Mouse (Mus musculus) C2C12 (cell line): ENCODE measurements around the gene Unc45b.
"Not testable (repeated sequence)": the region's sequence is repeated elsewhere in the genome, so short reads cannot be mapped to it uniquely, and the experiment has no call there.

ENCODE experiments used
- CTCF ChIP-seq: IDR thresholded peaks from one replicate; pipeline ENCODE4 v1.5.1; 2011; ENCODE audit not compliant: control insufficient read depth, insufficient read depth, insufficient read length
- MAX ChIP-seq: IDR thresholded peaks from one replicate; pipeline ENCODE4 v1.6.1; 2011; ENCODE audit warnings: mild to moderate bottlenecking, control low read depth
- MYOD1 ChIP-seq: IDR thresholded peaks from one replicate; pipeline ENCODE4 v1.6.1; 2011; ENCODE audit warnings: low read depth; ENCODE audit not compliant: control insufficient read depth, insufficient read length
- USF1 ChIP-seq: IDR thresholded peaks from one replicate; pipeline ENCODE4 v1.6.1; 2011; ENCODE audit warnings: low read depth, mild to moderate bottlenecking, control low read depth, moderate library complexity

DNA sequence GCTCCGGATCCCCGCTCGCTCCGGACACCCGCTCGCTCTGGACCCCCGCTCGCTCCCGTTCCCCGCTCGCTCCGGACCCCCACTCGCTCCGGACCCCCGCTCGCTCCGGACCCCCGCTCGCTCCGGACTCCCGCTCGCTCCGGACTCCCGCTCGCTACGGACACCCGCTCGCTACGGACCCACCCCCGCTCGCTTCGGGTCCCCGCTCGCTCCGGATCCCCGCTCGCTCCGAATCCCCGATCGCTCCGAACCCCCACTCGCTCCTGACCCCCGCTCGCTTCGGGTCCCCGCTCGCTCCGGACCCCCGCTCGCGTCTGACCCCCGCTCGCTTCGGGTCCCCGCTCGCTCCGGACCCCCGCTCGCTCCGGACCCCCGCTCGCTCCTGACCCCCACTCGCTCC is 20.8 kb downstream of the Unc45b start:
- not testable (repeated sequence) for TF ChIP-seq CTCF, MAX, USF1, MYOD1
